Mouse (Mus musculus) lung, postnatal 0 days (tissue): Measurements from ENCODE around the gene Rhox4c. TPM values are rescaled to one million over a fixed set of nuclear protein-coding genes. Genes with fewer than 3 reads are reported as not detected.
"Not testable (repeated sequence)": the region's sequence is repeated elsewhere in the genome, so short reads cannot be mapped to it uniquely, and the experiment has no call there.

Source experiments
- ATAC-seq: fragments of 200-750 bp; cut with Nextera tagmentation; 2 replicates; pipeline ENCODE4 v1.8.0; 2017; ENCODE audit warnings: moderate library complexity
- DNase-seq: peaks from one replicate; pipeline ENCODE4 v3.0.0-alpha.2; 2016; ENCODE audit warnings: low spot score
- H3K27ac ChIP-seq: fragments of 300-500 bp; sonication (generic); 2 replicates; pipeline ENCODE4 v1.5.1; 2014; ENCODE audit warnings: antibody characterized with exemption, mild to moderate bottlenecking, low read length, mixed read lengths
- H3K27me3 ChIP-seq: fragments of 300-500 bp; sonication (generic); replicated peaks from 2 replicates; pipeline ENCODE4 v1.6.1; 2014; ENCODE audit warnings: low read length, mixed read lengths; ENCODE audit not compliant: insufficient read depth
- H3K36me3 ChIP-seq: fragments of 300-500 bp; sonication (generic); 2 replicates; pipeline ENCODE4 v1.6.1; 2014; ENCODE audit warnings: low read length, mixed read lengths; ENCODE audit not compliant: insufficient read depth
- H3K4me1 ChIP-seq: fragments of 300-500 bp; sonication (generic); 2 replicates; pipeline ENCODE4 v1.6.1; 2014; ENCODE audit warnings: antibody characterized with exemption, low read depth, low read length, mixed read lengths; ENCODE audit not compliant: insufficient read depth
- H3K4me2 ChIP-seq: fragments of 300-500 bp; sonication (generic); replicated peaks from 2 replicates; pipeline ENCODE4 v1.6.1; 2014; ENCODE audit warnings: low read depth, mild to moderate bottlenecking, low read length, moderate library complexity, mixed read lengths
- H3K4me3 ChIP-seq: fragments of 300-500 bp; sonication (generic); 2 replicates; pipeline ENCODE4 v1.5.1; 2014; ENCODE audit warnings: low read depth, low read length
- H3K9ac ChIP-seq: fragments of 300-500 bp; sonication (generic); replicated peaks from 2 replicates; pipeline ENCODE4 v1.6.1; 2014; ENCODE audit warnings: low read depth, mild to moderate bottlenecking
- H3K9me3 ChIP-seq: fragments of 300-500 bp; sonication (generic); 2 replicates; pipeline ENCODE4 v1.6.1; 2016; ENCODE audit warnings: low read length, mixed read lengths
- WGBS: fragments of 180-500 bp; shearing (Covaris S2); extraction: QIAGEN DNeasy Blood & Tissue Kit; methylation state at CpG from one replicate; pipeline ENCODE4 v1.1.7; 2014; 5-methylcytosine and 5-hydroxymethylcytosine counted together
- polyA plus RNA-seq: library from polyadenylated mRNA; unstranded; fragments of >200 nt; fragmentation: Nextera tagmentation; extraction: Ambion mirVana; gene quantifications from 2 replicates; pipeline ENCODE4 v1.2.1, GENCODE M21; 2015

Gene Rhox4c
- not detected in 2 replicates for polyA plus RNA-seq

DNA sequence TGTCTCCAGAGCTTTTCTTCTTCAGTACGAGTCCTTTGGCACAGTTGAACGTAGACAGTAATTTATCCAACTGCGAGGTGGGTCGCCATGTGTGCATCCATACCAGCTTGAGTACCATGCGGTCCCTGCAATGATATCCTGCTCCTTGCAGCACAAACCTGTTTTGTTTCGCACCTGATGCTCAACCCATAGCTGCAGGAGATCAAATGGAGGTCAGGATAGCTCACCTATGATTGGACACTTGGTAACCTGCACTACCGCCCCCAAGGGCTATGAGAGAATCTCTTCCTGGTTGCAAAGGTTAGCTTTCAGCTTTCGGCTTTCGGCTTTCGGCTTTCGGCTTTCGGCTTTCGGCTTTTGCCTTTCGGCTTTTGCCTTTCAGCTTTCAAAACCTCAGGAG is at the start of gene Rhox4c:
Gene Rhox4c (plus strand): TSS at position 301 of the 400 bp plus-strand sequence.
- DNase-seq, H3K36me3 ChIP-seq, H3K9ac ChIP-seq, ATAC-seq, H3K27ac ChIP-seq, H3K4me1 ChIP-seq, H3K4me3 ChIP-seq, H3K9me3 ChIP-seq, H3K27me3 ChIP-seq, H3K4me2 ChIP-seq: not testable (repeated sequence)
- WGBS: 91% methylated on average over 14 of the region's 14 CpGs

DNA sequence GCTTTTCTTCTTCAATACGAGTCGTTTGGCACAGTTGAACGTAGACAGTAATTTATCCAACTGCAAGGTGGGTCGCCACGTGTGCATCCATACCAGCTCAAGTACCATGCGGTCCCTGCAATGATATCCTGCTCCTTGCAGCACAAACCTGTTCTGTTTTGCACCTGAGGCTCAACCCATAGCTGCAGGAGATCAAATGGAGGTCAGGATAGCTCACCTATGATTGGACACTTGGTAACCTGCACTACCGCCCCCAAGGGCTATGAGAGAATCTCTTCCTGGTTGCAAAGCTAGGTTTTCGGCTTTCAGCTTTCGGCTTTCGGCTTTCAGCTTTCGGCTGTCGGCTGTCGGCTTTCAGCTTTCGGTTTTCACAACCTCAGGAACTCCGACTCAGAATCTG is 47.9 kb upstream of the Rhox4c start, which contains the start of gene Rhox4b:
Gene Rhox4b (plus strand): TSS at position 301 of the 400 bp plus-strand sequence.
- H3K9ac ChIP-seq, H3K4me3 ChIP-seq, H3K4me1 ChIP-seq, DNase-seq, H3K27me3 ChIP-seq, H3K36me3 ChIP-seq, H3K4me2 ChIP-seq, ATAC-seq, H3K27ac ChIP-seq, H3K9me3 ChIP-seq: not testable (repeated sequence)
- WGBS: 77% methylated on average over 14 of the region's 15 CpGs

DNA sequence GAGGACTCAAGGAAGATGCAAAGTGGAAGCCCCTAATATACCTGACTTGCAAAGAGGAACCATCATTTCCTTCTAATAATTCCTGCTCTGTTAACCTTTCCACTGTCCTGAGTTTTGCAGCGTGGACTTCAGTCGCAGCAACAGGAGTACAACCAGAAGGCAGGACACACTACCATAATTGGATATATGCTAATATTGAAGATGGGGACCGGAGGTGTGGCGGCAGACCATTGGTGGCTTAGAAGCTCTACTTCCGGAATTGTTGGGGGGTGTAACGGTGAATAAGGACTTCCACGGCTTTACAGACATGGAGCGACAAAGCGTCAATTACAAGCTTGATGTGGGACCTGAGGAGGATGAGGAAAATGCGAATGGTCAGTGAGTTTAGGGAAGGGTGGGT is 26.8 kb upstream of the Rhox4c start, which contains the start of gene Rhox2c:
Gene Rhox2c (plus strand): TSS at position 301 of the 400 bp plus-strand sequence.
- WGBS: 100% methylated on average over 4 of the region's 10 CpGs
- not testable (repeated sequence) for H3K4me1 ChIP-seq, H3K4me3 ChIP-seq, H3K27ac ChIP-seq, H3K4me2 ChIP-seq, H3K27me3 ChIP-seq, H3K9ac ChIP-seq, ATAC-seq, H3K9me3 ChIP-seq, DNase-seq, H3K36me3 ChIP-seq

GRCm38 (mm10) chrX:37458285-37458684 is 21.9 kb upstream of the Rhox4c start, which contains the start of gene Rhox3c:
Gene Rhox3c, plus strand, starts transcription at chrX:37458585.
- H3K4me1 ChIP-seq, H3K27me3 ChIP-seq, H3K9me3 ChIP-seq, H3K36me3 ChIP-seq, DNase-seq, ATAC-seq, H3K4me2 ChIP-seq, H3K4me3 ChIP-seq, H3K9ac ChIP-seq, H3K27ac ChIP-seq: not testable (repeated sequence)
- WGBS: 88% methylated on average over 3 of the region's 4 CpGs

GRCm38 (mm10) chrX:37514059-37514458 is 33.9 kb downstream of the Rhox4c start, which contains the start of gene Rhox4d:
Gene Rhox4d, plus strand, starts transcription at chrX:37514359.
- not testable (repeated sequence) for H3K4me3 ChIP-seq, H3K27ac ChIP-seq, H3K9me3 ChIP-seq, H3K9ac ChIP-seq, DNase-seq, H3K36me3 ChIP-seq, H3K27me3 ChIP-seq, ATAC-seq, H3K4me1 ChIP-seq, H3K4me2 ChIP-seq
- 90% methylated on average over 14 of the region's 18 CpGs for WGBS

DNA sequence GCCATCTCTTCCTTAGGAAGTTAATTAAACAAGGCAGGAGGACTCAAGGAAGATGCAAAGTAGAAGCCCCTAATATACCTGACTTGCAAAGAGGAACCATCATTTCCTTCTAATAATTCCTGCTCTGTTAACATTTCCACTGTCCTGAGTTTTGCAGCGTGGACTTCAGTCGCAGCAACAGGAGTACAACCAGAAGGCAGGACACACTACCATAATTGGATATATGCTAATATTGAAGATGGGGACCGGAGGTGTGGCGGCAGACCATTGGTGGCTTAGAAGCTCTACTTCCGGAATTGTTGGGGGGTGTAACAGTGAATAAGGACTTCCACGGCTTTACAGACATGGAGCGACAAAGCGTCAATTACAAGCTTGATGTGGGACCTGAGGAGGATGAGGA is 50.0 kb downstream of the Rhox4c start, which contains the start of gene Rhox2e:
Gene Rhox2e (plus strand): TSS at position 301 of the 400 bp plus-strand sequence.
- H3K27me3 ChIP-seq, H3K4me1 ChIP-seq, H3K27ac ChIP-seq, H3K9ac ChIP-seq, H3K36me3 ChIP-seq, DNase-seq, H3K4me3 ChIP-seq, ATAC-seq, H3K9me3 ChIP-seq, H3K4me2 ChIP-seq: not testable (repeated sequence)
- 73% methylated on average over 2 of the region's 8 CpGs for WGBS

Other genes starting within 250 kb of the Rhox4c start
- gene Rhox2a, start 235.4 kb upstream of the Rhox4c start, polyA plus RNA-seq: not detected in 2 replicates
- not detected in 2 replicates for gene Rhox3a, start 230.4 kb upstream of the Rhox4c start, polyA plus RNA-seq
- not detected in 2 replicates for gene Rhox4a, start 215.0 kb upstream of the Rhox4c start, polyA plus RNA-seq
- gene Rhox3a2, start 100.3 kb upstream of the Rhox4c start, polyA plus RNA-seq: not detected in 2 replicates
- gene Rhox4a2, start 89.5 kb upstream of the Rhox4c start, polyA plus RNA-seq: not detected in 2 replicates
- gene Rhox2b, start 68.3 kb upstream of the Rhox4c start, polyA plus RNA-seq: not detected in 2 replicates
- not detected in 2 replicates for gene Rhox4b, start 47.8 kb upstream of the Rhox4c start, polyA plus RNA-seq
- gene Rhox2c, start 26.7 kb upstream of the Rhox4c start, polyA plus RNA-seq: not detected in 2 replicates
- gene Rhox3c, start 21.8 kb upstream of the Rhox4c start, polyA plus RNA-seq: not detected in 2 replicates
- gene Rhox2d, start 13.1 kb downstream of the Rhox4c start, polyA plus RNA-seq: not detected in 2 replicates
- not detected in 2 replicates for gene Rhox4d, start 34.0 kb downstream of the Rhox4c start, polyA plus RNA-seq
- gene Rhox2e, start 50.1 kb downstream of the Rhox4c start, polyA plus RNA-seq: not detected in 2 replicates
- gene Rhox3e, start 61.7 kb downstream of the Rhox4c start, polyA plus RNA-seq: not detected in 2 replicates
- not detected in 2 replicates for gene Rhox4e, start 77.1 kb downstream of the Rhox4c start, polyA plus RNA-seq
- gene Rhox2f, start 91.1 kb downstream of the Rhox4c start, polyA plus RNA-seq: not detected in 2 replicates
- gene Rhox3f, start 100.7 kb downstream of the Rhox4c start, polyA plus RNA-seq: not detected in 2 replicates
- not detected in 2 replicates for gene Rhox4f, start 127.4 kb downstream of the Rhox4c start, polyA plus RNA-seq
- not detected in 2 replicates for gene Rhox3g, start 148.3 kb downstream of the Rhox4c start, polyA plus RNA-seq
- gene Rhox2g, start 163.1 kb downstream of the Rhox4c start, polyA plus RNA-seq: not detected in 2 replicates
- gene Rhox4g, start 171.0 kb downstream of the Rhox4c start, polyA plus RNA-seq: not detected in 2 replicates
- not detected in 2 replicates for gene Rhox3h, start 188.4 kb downstream of the Rhox4c start, polyA plus RNA-seq
- gene Rhox2h, start 192.9 kb downstream of the Rhox4c start, polyA plus RNA-seq: not detected in 2 replicates